32 mouse cellular contexts compared by ENCODE assay signal in genomic region chr19:4404840-4405239, GRCm38 (mm10). TPM values are rescaled to one million over a fixed set of nuclear protein-coding genes. Genes with fewer than 3 reads are reported as not detected.
"Had no signal": no experiment of that assay in that cellular context is flagged by ENCODE, and none has a peak within 500 bp of the region (broad histone marks: within the 10 kb centered on the region; RNA-seq: fewer than 3 reads in every experiment).

No protein-coding gene starts in this region.

- H3K27ac ChIP-seq: limb, embryonic 10.5 days; limb, embryonic 12.5 days; limb, embryonic 13.5 days; limb, embryonic 15.5 days; liver, embryonic 12.5 days; liver, embryonic 13.5 days; liver, embryonic 14.5 days; liver, embryonic 15.5 days; lung, embryonic 15.5 days; macrophage; midbrain, embryonic 10.5 days; midbrain, embryonic 12.5 days; midbrain, embryonic 13.5 days; midbrain, embryonic 15.5 days; neural tube, embryonic 12.5 days had no signal

- H3K9me3 ChIP-seq: limb, embryonic 10.5 days; limb, embryonic 12.5 days; limb, embryonic 13.5 days; limb, embryonic 15.5 days; liver, embryonic 12.5 days; liver, embryonic 13.5 days; liver, embryonic 15.5 days; lung, embryonic 15.5 days; megakaryocyte, embryonic 14.5 days; midbrain, embryonic 10.5 days; midbrain, embryonic 12.5 days; midbrain, embryonic 13.5 days; midbrain, embryonic 15.5 days; neural tube, embryonic 12.5 days had no signal

- H3K27me3 ChIP-seq: limb, embryonic 12.5 days; limb, embryonic 13.5 days; limb, embryonic 15.5 days; liver, embryonic 13.5 days; liver, embryonic 15.5 days; lung, embryonic 15.5 days; megakaryocyte, embryonic 14.5 days; midbrain, embryonic 12.5 days; midbrain, embryonic 13.5 days; midbrain, embryonic 15.5 days; neural tube, embryonic 12.5 days had no signal

- H3K9ac ChIP-seq: limb, embryonic 12.5 days; limb, embryonic 13.5 days; limb, embryonic 15.5 days; liver, embryonic 12.5 days; liver, embryonic 13.5 days; liver, embryonic 14.5 days; liver, embryonic 15.5 days; liver, postnatal 0 days; lung, embryonic 14.5 days; lung, embryonic 15.5 days; midbrain, embryonic 12.5 days; midbrain, embryonic 13.5 days; midbrain, embryonic 15.5 days; neural tube, embryonic 12.5 days had no signal

- H3K4me1 ChIP-seq: limb, embryonic 10.5 days; limb, embryonic 12.5 days; limb, embryonic 13.5 days; limb, embryonic 15.5 days; liver, embryonic 13.5 days; liver, embryonic 15.5 days; lung, embryonic 15.5 days; midbrain, embryonic 10.5 days; midbrain, embryonic 12.5 days; midbrain, embryonic 13.5 days; midbrain, embryonic 15.5 days; neural tube, embryonic 12.5 days had no signal

- DNase-seq: left cerebral cortex, postnatal 4 days; liver; liver, embryonic 13.5 days; liver, postnatal 0 days; lung, adult 18-20 months; lung, adult 2 months; lung, embryonic 14.5 days; lung, postnatal 10 days; lung, postnatal 14 days; lung, postnatal 36 days; lung, postnatal 4 days; midbrain, embryonic 14.5 days had no signal

- H3K4me3 ChIP-seq: limb, embryonic 10.5 days; limb, embryonic 12.5 days; limb, embryonic 13.5 days; limb, embryonic 15.5 days; liver, embryonic 12.5 days; liver, embryonic 13.5 days; liver, embryonic 15.5 days; lung, embryonic 15.5 days; megakaryocyte, embryonic 14.5 days; midbrain, embryonic 10.5 days; midbrain, embryonic 12.5 days; midbrain, embryonic 13.5 days; midbrain, embryonic 15.5 days; myocyte; neural tube, embryonic 12.5 days had no signal

- H3K36me3 ChIP-seq: limb, embryonic 13.5 days; limb, embryonic 15.5 days; liver, embryonic 12.5 days; liver, embryonic 13.5 days; liver, embryonic 15.5 days; lung, embryonic 15.5 days; midbrain, embryonic 10.5 days; midbrain, embryonic 12.5 days; midbrain, embryonic 13.5 days; midbrain, embryonic 15.5 days; neural tube, embryonic 12.5 days had no signal

RNA-seq across cellular contexts. Expression of gene Rhod, which starts 34.4 kb away (rescaled TPM):
- total RNA-seq: megakaryocyte progenitor cell, adult 5-6 weeks; megakaryocyte, adult 5-6 weeks; megakaryocyte-erythroid progenitor cell, adult 5-6 weeks; monocyte, adult 5-6 weeks had no signal
